Mouse (Mus musculus): ENCODE measurements around the gene Ppm1a.
"Not testable (repeated sequence)": the region's sequence is repeated elsewhere in the genome, so short reads cannot be mapped to it uniquely, and the experiment has no call there.

Ppm1a gene

GRCm38 (mm10) chr12:72761230-72761648 is 4.0 kb downstream of the Ppm1a start:
- in situ Hi-C loops (cut with MboI, MseI): loop anchor here (5.0 to 10.0 kb wide), 2 partner anchors 99 to 1616 kb away; partner anchors contain the start of gene Dhrs7 (in 1 of the 2)

GRCm38 (mm10) chr12:72761649-72762261 is 4.5 kb downstream of the Ppm1a start:
- in situ Hi-C loops (cut with MboI, MseI): loop anchor here (5.0 to 10.0 kb wide), 2 partner anchors 99 to 1617 kb away; partner anchors contain the start of gene Dhrs7 (in 1 of the 2)

GRCm38 (mm10) chr12:72762502-72762901 is 5.2 kb downstream of the Ppm1a start:
- in situ Hi-C loops (cut with MboI, MseI): loop anchor here (5.0 to 10.0 kb wide), 2 partner anchors 100 to 1618 kb away; partner anchors contain the start of gene Dhrs7 (in 1 of the 2)

GRCm38 (mm10) chr12:72763156-72763555 is 5.9 kb downstream of the Ppm1a start:
- in situ Hi-C loops (cut with MboI, MseI): loop anchor here (5.0 to 10.0 kb wide), 2 partner anchors 101 to 1618 kb away; partner anchors contain the start of gene Dhrs7 (in 1 of the 2)

- in situ Hi-C loops (cut with MboI, MseI): loop anchor here in 1 of 2 experiments (10.0 kb wide), 1 partner anchor 1623 kb away; no protein-coding TSS in a partner anchor
These were observed 10.6 kb downstream of the Ppm1a start for GRCm38 (mm10) chr12:72767809-72768208.

GRCm38 (mm10) chr12:72768230-72768629 is 11.0 kb downstream of the Ppm1a start:
- in situ Hi-C loops (cut with MboI, MseI): loop anchor here in 1 of 2 experiments (10.0 kb wide), 1 partner anchor 1623 kb away; no protein-coding TSS in a partner anchor

- in situ Hi-C loops (cut with MboI, MseI): loop anchor here in 1 of 2 experiments (10.0 kb wide), 1 partner anchor 1625 kb away; no protein-coding TSS in a partner anchor
These were observed 12.4 kb downstream of the Ppm1a start for GRCm38 (mm10) chr12:72769546-72770230.

- in situ Hi-C loops (cut with MboI, MseI): no loop called here
These were observed 13.9 kb downstream of the Ppm1a start for GRCm38 (mm10) chr12:72771153-72771552.

GRCm38 (mm10) chr12:72771711-72772110 is 14.5 kb downstream of the Ppm1a start:
- in situ Hi-C loops (cut with MboI, MseI): no loop called here

- in situ Hi-C loops (cut with MboI, MseI): no loop called here
These were observed 16.7 kb downstream of the Ppm1a start for GRCm38 (mm10) chr12:72773921-72774320.

GRCm38 (mm10) chr12:72777244-72777643 is 20.0 kb downstream of the Ppm1a start:
- in situ Hi-C loops (cut with MboI, MseI): no loop called here

- in situ Hi-C loops (cut with MboI, MseI): no loop called here
These were observed 22.9 kb downstream of the Ppm1a start for GRCm38 (mm10) chr12:72780136-72780535.

GRCm38 (mm10) chr12:72782786-72783185 is 25.5 kb downstream of the Ppm1a start:
- in situ Hi-C loops (cut with MboI, MseI): not testable (repeated sequence)

- in situ Hi-C loops (cut with MboI, MseI): no loop called here
These were observed 28.1 kb downstream of the Ppm1a start for GRCm38 (mm10) chr12:72785183-72785930.

- in situ Hi-C loops (cut with MboI, MseI): no loop called here
These were observed 29.3 kb downstream of the Ppm1a start for GRCm38 (mm10) chr12:72786551-72786950.

- in situ Hi-C loops (cut with MboI, MseI): no loop called here
These were observed 29.7 kb downstream of the Ppm1a start for GRCm38 (mm10) chr12:72786986-72787385.

GRCm38 (mm10) chr12:72790538-72790937 is 33.3 kb downstream of the Ppm1a start:
- in situ Hi-C loops (cut with MboI, MseI): no loop called here

GRCm38 (mm10) chr12:72792320-72793091 is 35.3 kb downstream of the Ppm1a start:
- in situ Hi-C loops (cut with MboI, MseI): no loop called here

- in situ Hi-C loops (cut with MboI, MseI): no loop called here
These were observed 36.7 kb downstream of the Ppm1a start for GRCm38 (mm10) chr12:72793983-72794382.

GRCm38 (mm10) chr12:72809798-72810197 is 52.5 kb downstream of the Ppm1a start:
- in situ Hi-C loops (cut with MboI, MseI): no loop called here

- in situ Hi-C loops (cut with MboI, MseI): no loop called here
These were observed 54.3 kb downstream of the Ppm1a start for GRCm38 (mm10) chr12:72811588-72811987.
